Mouse (Mus musculus): ENCODE measurements around the gene Pfkfb4. TPM values are rescaled to one million over a fixed set of nuclear protein-coding genes. Genes with fewer than 3 reads are reported as not detected.

The Pfkfb4 gene
- polyA plus RNA-seq (2015; fragmentation: Nextera tagmentation; extraction: Ambion mirVana): 26.3 and 34.2 TPM in 2 replicates

DNA sequence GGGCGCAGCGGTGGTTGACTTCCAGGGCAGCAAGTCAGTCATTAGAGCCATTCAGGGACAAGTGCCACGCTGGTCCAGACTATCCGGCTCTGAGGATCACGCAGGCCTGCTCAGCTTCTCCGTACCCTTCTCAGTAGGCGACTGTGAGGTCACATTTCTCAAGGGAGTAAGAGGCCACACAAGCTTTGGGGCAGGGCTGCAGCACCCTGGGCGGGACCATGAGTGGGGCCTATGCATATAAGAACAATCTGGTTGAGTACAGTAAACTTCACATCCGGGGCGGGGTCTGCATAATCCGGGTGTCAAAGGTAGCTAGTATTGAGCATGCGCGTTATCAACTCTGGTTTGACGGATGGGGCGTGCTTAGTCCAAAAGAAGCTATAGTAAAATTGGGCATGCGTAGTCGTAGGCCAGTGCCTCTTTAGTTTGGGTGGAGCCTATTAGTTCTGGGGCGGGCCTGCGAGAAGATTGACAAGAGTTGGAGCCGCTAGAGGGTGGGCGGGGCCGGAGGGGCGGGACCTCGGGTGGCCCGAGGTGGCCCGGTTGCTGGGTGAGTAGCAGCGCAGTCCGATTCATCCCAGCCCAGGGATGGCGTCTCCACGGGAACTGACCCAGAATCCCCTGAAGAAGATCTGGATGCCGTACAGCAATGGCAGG, at the start of gene Pfkfb4:
Gene Pfkfb4, plus strand, starts transcription at position 351 of the 657 bp plus-strand sequence.
- peak; percentile 96 for ATAC-seq (ENCODE audit: low FRiP score)
- H3K4me2 ChIP-seq: peak within 1 kb of the TSS; percentile 76
- 1% methylated on average over 31 of the region's 31 CpGs for WGBS
- H3K9me3 ChIP-seq: no peaks in the 10 kb centered on the region
- peaks cover 44% of the 10 kb centered on the region for H3K4me1 ChIP-seq (replicated peaks)
- H3K4me3 ChIP-seq: peak within 1 kb of the TSS; percentile 62
- H3K9ac ChIP-seq: peak within 1 kb of the TSS; percentile 80
- H3K36me3 ChIP-seq: no peaks in the 10 kb centered on the region
- H3K27ac ChIP-seq: peak within 1 kb of the TSS; percentile 85
- no peaks in the 10 kb centered on the region for H3K27me3 ChIP-seq

DNA sequence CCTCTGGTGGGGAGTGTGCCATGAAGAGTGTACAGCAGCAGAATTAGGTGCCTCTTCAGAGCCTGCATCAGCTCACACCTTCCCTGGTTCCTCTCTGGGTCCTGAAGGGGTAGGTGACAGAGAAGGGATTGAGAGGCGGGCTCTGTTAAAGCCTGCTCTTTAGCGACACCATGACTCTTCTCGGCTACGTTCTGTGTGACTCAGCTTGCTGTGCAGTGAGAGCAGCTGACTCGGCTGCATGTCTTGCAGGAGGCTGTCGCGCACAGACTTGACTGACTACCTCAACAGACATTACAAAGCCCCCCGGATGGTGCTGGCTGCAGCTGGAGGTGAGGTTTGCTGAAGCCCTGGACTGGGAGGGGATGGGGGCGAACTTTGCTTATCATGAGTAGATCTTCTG, 46.5 kb upstream of the Pfkfb4 start:
- no peak overlapping the region for H3K9ac ChIP-seq
- H3K9me3 ChIP-seq: no peaks in the 10 kb centered on the region
- H3K4me1 ChIP-seq (replicated peaks): no peaks in the 10 kb centered on the region
- H3K4me2 ChIP-seq: no peak overlapping the region
- H3K27me3 ChIP-seq: no peaks in the 10 kb centered on the region
- no peak for ATAC-seq (ENCODE audit: low FRiP score)
- 83% methylated on average over 9 of the region's 9 CpGs for WGBS
- no peak overlapping the region for H3K27ac ChIP-seq
- H3K4me3 ChIP-seq: no peak overlapping the region
- peaks cover 94% of the 10 kb centered on the region for H3K36me3 ChIP-seq

DNA sequence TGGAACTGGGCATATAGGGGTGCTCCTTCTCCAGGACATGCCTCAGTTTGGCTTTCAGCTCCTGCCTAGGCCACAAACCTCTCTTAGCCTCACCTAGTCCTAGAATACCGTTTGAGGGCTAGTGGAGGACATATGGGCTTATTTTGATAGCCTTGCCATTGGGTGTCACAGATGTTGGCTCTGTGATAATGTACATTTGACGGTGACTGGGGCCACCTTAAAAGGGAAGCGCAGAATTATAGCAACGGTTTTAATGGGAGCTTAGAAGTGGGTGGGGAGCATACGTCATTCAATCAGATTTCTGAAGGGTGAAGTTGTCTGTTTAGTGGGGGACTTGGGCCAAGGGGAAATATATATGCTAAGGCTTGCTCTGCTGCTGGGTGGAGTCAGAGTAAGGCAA, 46.0 kb upstream of the Pfkfb4 start:
- no peak overlapping the region for H3K9ac ChIP-seq
- no peak overlapping the region for H3K27ac ChIP-seq
- no peak for ATAC-seq (ENCODE audit: low FRiP score)
- H3K27me3 ChIP-seq: no peaks in the 10 kb centered on the region
- peaks cover 94% of the 10 kb centered on the region for H3K36me3 ChIP-seq
- H3K9me3 ChIP-seq: no peaks in the 10 kb centered on the region
- 92% methylated on average over 5 of the region's 5 CpGs for WGBS
- no peak overlapping the region for H3K4me3 ChIP-seq
- no peak overlapping the region for H3K4me2 ChIP-seq
- H3K4me1 ChIP-seq (replicated peaks): no peaks in the 10 kb centered on the region

DNA sequence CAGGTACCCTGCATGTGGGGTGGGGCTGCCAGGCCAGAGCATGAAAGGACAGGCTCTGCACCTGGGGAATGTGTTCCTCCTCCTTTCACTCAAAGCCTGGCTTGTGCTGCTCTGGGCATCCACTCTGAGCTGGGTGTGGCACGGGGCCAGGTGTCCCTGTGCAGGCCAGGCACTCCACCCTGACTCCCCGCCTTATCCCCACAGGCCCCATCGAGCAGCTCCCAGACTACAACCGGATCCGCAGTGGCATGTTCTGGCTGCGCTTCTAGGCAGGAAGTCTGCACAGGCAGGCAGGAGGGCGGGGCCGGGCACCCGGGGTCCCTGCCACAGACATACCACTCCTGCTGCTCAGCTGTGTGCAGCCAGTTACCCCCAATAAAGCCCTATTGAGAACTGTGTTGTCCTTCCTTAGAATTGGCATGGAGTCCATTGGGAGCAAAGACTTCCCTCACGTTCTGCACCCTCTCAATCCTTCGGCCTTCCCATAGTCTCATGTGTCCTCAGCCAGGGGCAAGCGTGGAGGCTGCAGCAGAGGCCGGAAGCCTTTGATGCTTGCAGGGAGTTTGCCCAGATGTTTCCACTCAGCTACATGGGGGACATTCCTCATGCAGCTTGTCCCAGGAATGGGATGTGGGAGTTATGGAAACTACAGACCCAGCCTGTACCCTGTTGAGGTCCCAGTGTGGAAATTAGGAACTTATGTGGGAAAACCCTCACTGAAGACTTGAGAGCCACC, 42.2 kb upstream of the Pfkfb4 start:
- Histone ChIP-seq H3K4me1 (replicated peaks) (0 out of 2 replicates have a peak, but pooled peaks cover 3% of the 10 kb centered on the region), H3K27ac (no peak overlapping the region), H3K36me3 (peaks cover 71% of the 10 kb centered on the region), H3K9me3 (no peaks in the 10 kb centered on the region), H3K9ac (no peak overlapping the region), H3K4me3 (no peak overlapping the region), H3K4me2 (no peak overlapping the region), H3K27me3 (peaks cover 26% of the 10 kb centered on the region)
- no peak for ATAC-seq (ENCODE audit: low FRiP score)
- WGBS: 81% methylated on average over 13 of the region's 13 CpGs

DNA sequence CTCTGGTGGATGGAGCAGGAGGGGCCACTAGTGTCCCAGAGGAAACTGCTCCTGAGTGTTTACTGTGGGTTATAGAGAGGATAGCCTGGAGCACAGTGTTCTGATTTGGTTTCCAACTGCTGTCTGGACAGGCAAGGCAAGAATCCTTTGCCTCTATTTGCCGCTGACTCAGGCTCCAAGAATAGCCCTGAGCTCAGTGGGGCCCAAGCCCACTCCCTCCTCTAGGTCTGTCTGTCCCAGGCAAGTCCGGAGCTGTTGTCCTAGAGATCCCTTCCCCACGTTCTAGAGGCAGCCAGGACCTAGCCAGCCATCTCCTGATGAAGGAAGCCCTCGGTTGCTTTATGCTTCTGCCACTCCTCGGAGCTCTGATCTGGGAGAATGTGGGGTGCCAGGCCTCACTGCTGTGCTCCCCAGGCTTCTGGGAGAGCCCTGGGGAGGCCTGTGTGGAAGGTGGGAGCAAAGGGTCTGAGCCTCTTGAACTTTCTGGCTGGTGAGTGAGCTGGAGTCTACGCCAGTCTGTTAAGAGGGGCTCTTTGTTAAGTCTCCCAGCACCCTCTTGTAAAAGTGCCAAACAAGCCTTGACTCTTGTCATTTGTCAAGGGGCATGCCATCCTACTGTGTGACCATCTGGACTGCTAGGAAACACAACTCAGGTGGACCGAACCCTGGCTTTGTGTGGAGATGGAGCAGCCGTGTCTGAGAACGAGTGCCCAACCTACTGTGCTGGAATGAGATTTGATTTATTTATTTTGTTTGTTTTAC, 41.4 kb upstream of the Pfkfb4 start:
- H3K4me3 ChIP-seq: no peak overlapping the region
- H3K27me3 ChIP-seq: peaks cover 30% of the 10 kb centered on the region
- H3K9ac ChIP-seq: no peak overlapping the region
- H3K4me1 ChIP-seq (replicated peaks): 0 out of 2 replicates have a peak, but pooled peaks cover 3% of the 10 kb centered on the region
- H3K9me3 ChIP-seq: no peaks in the 10 kb centered on the region
- no peak overlapping the region for H3K27ac ChIP-seq
- H3K36me3 ChIP-seq: peaks cover 64% of the 10 kb centered on the region
- no peak overlapping the region for H3K4me2 ChIP-seq
- no peak for ATAC-seq (ENCODE audit: low FRiP score)
- WGBS: 88% methylated on average over 9 of the region's 9 CpGs

DNA sequence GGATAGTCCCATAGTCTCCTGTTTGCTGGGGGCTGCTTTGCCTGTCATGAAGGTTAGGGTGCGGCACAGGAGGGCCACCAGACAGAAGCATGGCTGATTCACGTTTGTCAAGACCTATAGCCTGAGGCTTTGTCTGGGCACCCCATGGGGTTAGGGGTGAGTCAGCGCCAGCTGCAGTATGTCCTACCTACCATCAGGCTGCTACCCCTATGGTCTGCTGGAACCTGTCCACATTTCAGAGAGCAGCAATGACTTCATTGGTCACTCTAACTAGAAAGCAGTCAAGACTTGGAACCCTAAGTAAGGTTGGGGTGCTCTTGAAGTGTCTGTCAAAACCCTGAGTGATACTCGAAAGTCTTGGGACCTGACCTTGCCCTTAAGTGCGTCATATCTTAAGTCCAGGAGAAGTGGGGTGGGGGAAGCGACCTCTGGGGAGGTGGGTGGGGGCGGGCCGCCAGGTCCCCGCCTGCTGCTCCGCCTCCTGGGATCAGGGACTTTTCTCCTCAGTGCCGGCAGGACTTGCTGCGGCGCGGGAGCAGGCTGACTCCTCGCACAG, 38.4 kb upstream of the Pfkfb4 start, which contains the start of gene Col7a1:
Gene Col7a1, plus strand, starts transcription at position 506 of the 556 bp plus-strand sequence.
- Histone ChIP-seq H3K4me1 (replicated peaks) (0 out of 2 replicates have a peak, but pooled peaks cover 3% of the 10 kb centered on the region), H3K27me3 (peaks cover 30% of the 10 kb centered on the region), H3K4me2 (no peak within 1 kb of the TSS), H3K4me3 (no peak within 1 kb of the TSS), H3K9ac (no peak within 1 kb of the TSS), H3K9me3 (no peaks in the 10 kb centered on the region), H3K27ac (no peak within 1 kb of the TSS), H3K36me3 (peaks cover 34% of the 10 kb centered on the region)
- ATAC-seq (ENCODE audit: low FRiP score): no peak; the same call in 1 of the 2 replicates
- WGBS: 13% methylated on average over 15 of the region's 15 CpGs

DNA sequence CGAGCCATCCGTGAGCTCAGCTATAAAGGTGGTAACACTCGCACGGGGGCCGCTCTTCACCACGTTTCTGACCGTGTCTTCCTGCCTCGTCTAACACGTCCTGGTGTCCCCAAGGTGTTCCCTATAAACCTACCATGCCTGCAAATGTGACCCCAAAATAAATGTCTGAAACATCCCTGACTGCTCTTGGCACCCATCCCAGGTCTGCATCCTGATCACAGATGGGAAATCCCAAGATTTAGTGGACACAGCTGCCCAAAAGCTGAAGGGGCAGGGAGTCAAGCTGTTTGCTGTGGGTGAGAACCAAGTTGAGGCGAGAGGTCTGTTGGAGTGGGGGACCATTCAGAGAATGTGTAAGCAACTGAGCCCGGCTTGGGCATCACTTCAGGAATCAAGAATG, 36.3 kb upstream of the Pfkfb4 start:
- no peak for ATAC-seq (ENCODE audit: low FRiP score)
- Histone ChIP-seq H3K9me3 (no peaks in the 10 kb centered on the region), H3K27ac (no peak overlapping the region), H3K27me3 (peaks cover 30% of the 10 kb centered on the region), H3K36me3 (peaks cover 13% of the 10 kb centered on the region), H3K4me3 (no peak overlapping the region), H3K9ac (no peak overlapping the region), H3K4me2 (no peak overlapping the region), H3K4me1 (replicated peaks) (0 out of 2 replicates have a peak, but pooled peaks cover 3% of the 10 kb centered on the region)
- 91% methylated on average over 11 of the region's 11 CpGs for WGBS

DNA sequence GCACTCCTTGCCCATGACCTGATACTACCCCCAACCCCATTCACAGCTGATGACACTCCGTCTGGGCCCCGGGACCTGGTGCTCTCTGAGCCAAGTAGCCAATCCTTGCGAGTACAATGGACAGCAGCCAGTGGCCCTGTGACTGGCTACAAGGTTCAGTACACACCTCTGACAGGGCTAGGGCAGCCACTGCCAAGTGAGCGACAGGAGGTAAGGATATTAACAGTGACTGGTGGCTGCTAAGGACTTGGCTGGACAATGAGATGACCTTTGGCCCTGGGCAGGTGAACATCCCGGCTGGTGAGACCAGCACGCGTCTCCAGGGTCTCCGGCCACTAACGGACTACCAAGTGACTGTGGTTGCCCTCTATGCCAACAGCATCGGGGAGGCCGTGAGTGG, 35.7 kb upstream of the Pfkfb4 start:
- H3K27me3 ChIP-seq: peaks cover 30% of the 10 kb centered on the region
- no peak overlapping the region for H3K27ac ChIP-seq
- peaks cover 7% of the 10 kb centered on the region for H3K36me3 ChIP-seq
- H3K4me3 ChIP-seq: no peak overlapping the region
- no peaks in the 10 kb centered on the region for H3K9me3 ChIP-seq
- 91% methylated on average over 11 of the region's 11 CpGs for WGBS
- H3K4me2 ChIP-seq: no peak overlapping the region
- ATAC-seq (ENCODE audit: low FRiP score): no peak
- no peak overlapping the region for H3K9ac ChIP-seq
- H3K4me1 ChIP-seq (replicated peaks): 0 out of 2 replicates have a peak, but pooled peaks cover 3% of the 10 kb centered on the region

DNA sequence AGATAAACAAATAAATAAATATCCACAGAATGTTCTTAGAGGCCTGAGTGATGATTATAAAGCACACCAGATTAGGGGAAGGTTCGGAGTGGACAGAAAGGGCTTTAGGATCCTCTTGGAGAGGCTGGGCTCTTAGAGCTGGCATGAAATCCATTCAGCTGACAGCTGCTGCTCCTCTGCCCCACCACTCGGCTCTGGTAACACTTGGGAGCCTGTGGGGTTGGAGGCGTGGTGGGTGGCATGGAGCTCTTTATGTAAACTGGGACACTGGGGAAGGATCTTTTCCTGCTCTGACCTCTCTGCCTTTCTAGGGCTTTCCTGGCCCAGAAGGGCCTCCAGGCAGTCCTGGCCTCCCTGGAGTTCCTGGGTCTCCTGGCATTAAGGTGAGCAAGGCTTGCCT, 28.0 kb upstream of the Pfkfb4 start:
- WGBS: 76% methylated on average over 3 of the region's 3 CpGs
- Histone ChIP-seq H3K4me3 (no peak overlapping the region), H3K4me2 (no peak overlapping the region), H3K36me3 (no peaks in the 10 kb centered on the region), H3K27me3 (no peaks in the 10 kb centered on the region), H3K27ac (no peak overlapping the region), H3K9ac (no peak overlapping the region), H3K9me3 (no peaks in the 10 kb centered on the region), H3K4me1 (replicated peaks) (no peaks in the 10 kb centered on the region)
- no peak for ATAC-seq (ENCODE audit: low FRiP score)

DNA sequence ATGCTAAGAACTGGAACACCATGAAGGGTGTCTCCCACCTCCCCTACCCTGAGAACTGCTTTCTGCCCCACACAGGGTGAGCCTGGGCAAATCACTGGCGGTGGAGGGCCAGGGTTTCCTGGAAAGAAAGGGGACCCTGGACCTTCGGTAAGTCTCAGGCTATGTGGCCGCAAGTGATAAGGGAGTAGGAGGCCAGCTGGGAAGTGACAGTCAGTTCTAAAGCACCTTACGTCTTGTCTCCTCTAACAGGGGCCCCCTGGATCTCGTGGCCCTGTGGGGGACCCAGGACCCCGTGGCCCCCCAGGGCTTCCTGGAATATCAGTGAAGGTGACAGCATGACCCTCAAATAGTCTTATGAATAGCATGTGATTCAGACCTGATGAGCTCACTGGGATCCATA, 27.2 kb upstream of the Pfkfb4 start:
- no peak overlapping the region for H3K9ac ChIP-seq
- no peak overlapping the region for H3K4me2 ChIP-seq
- WGBS: 83% methylated on average over 6 of the region's 6 CpGs
- H3K4me1 ChIP-seq (replicated peaks): no peaks in the 10 kb centered on the region
- no peaks in the 10 kb centered on the region for H3K9me3 ChIP-seq
- H3K27ac ChIP-seq: no peak overlapping the region
- no peak for ATAC-seq (ENCODE audit: low FRiP score)
- no peaks in the 10 kb centered on the region for H3K27me3 ChIP-seq
- no peaks in the 10 kb centered on the region for H3K36me3 ChIP-seq
- H3K4me3 ChIP-seq: no peak overlapping the region

DNA sequence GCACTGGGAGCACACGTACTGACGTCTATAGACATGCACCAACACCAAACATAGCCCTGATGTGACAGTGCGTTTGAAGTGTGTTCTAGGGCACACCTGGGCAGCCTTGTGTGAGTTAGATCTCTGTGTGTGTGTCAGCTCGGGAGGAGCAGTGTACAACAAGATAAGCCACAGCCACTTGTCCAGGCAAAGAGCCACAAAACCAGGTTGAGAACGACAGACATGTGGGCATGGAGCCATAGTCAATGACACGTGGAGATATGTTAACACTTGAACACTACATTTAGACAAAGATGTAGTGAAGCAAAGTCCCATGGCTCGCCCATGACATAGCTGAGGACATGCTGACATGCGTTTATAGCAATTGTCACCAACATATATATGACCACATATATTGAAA, 21.0 kb upstream of the Pfkfb4 start:
- WGBS: 90% methylated on average over 8 of the region's 8 CpGs
- Histone ChIP-seq H3K4me1 (replicated peaks) (no peaks in the 10 kb centered on the region), H3K9me3 (no peaks in the 10 kb centered on the region), H3K27me3 (no peaks in the 10 kb centered on the region), H3K4me2 (no peak overlapping the region), H3K9ac (no peak overlapping the region), H3K4me3 (no peak overlapping the region), H3K36me3 (no peaks in the 10 kb centered on the region), H3K27ac (no peak overlapping the region)
- ATAC-seq (ENCODE audit: low FRiP score): no peak

DNA sequence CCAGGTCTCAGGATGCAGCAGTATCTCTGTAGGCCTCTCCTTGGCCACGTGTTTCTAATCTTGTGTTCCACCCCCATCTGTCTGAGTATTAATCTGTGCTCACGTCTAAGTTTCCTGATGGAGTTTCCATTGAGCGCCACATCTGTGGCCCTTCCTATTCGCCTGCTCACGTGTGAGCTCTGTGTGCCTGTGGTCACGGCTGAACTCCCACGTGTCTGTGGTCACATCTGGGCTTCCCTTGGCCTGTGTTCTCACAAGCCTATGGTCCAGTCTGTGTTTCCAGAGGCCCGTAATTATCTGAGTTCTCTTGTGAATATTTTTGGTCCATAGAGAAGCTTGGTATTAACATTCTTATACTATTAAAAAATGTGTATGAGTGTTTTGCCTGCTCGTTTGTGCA, 15.1 kb upstream of the Pfkfb4 start:
- no peaks in the 10 kb centered on the region for H3K27me3 ChIP-seq
- WGBS: 84% methylated on average over 9 of the region's 9 CpGs
- no peaks in the 10 kb centered on the region for H3K9me3 ChIP-seq
- no peaks in the 10 kb centered on the region for H3K4me1 ChIP-seq (replicated peaks)
- no peak overlapping the region for H3K9ac ChIP-seq
- H3K27ac ChIP-seq: no peak overlapping the region
- no peak overlapping the region for H3K4me2 ChIP-seq
- no peak overlapping the region for H3K4me3 ChIP-seq
- no peaks in the 10 kb centered on the region for H3K36me3 ChIP-seq
- no peak for ATAC-seq (ENCODE audit: low FRiP score)

Measured in hindbrain, embryonic 13.5 days (tissue).